Mouse (Mus musculus) heart, embryonic 15.5 days (tissue): ENCODE data around the gene Scn4a. TPM values are rescaled to one million over a fixed set of nuclear protein-coding genes. Genes with fewer than 3 reads are reported as not detected.
"Not testable (repeated sequence)": the region's sequence is repeated elsewhere in the genome, so short reads cannot be mapped to it uniquely, and the experiment has no call there.

Experiments used
- ATAC-seq: fragments of 200-750 bp; cut with Nextera tagmentation; replicated peaks from 2 replicates; pipeline ENCODE4 v1.8.0; 2017; ENCODE audit warnings: low read depth, moderate TSS enrichment; ENCODE audit not compliant: insufficient number of reproducible peaks, insufficient read depth, low FRiP score
- H3K27ac ChIP-seq: fragments of 300-500 bp; sonication (generic); 2 replicates; pipeline ENCODE4 v1.5.1; 2015; ENCODE audit warnings: mild to moderate bottlenecking, inconsistent platforms
- H3K27me3 ChIP-seq: fragments of 300-500 bp; sonication (generic); 2 replicates; pipeline ENCODE4 v1.6.1; 2015; ENCODE audit warnings: inconsistent platforms
- H3K36me3 ChIP-seq: fragments of 300-500 bp; sonication (generic); 2 replicates; pipeline ENCODE4 v1.6.1; 2015; ENCODE audit warnings: mild to moderate bottlenecking, inconsistent platforms
- H3K4me1 ChIP-seq: fragments of 300-500 bp; sonication (generic); replicated peaks from 2 replicates; pipeline ENCODE4 v1.6.1; 2015; ENCODE audit warnings: inconsistent platforms
- H3K4me2 ChIP-seq: fragments of 300-500 bp; sonication (generic); 2 replicates; pipeline ENCODE4 v1.6.1; 2015; ENCODE audit warnings: inconsistent platforms, mild to moderate bottlenecking, moderate library complexity
- H3K4me3 ChIP-seq: fragments of 300-500 bp; sonication (generic); 2 replicates; pipeline ENCODE4 v1.5.1; 2015; ENCODE audit warnings: mild to moderate bottlenecking, inconsistent platforms
- H3K9ac ChIP-seq: fragments of 300-500 bp; sonication (generic); 2 replicates; pipeline ENCODE4 v1.6.1; 2015; ENCODE audit warnings: mild to moderate bottlenecking, inconsistent platforms
- H3K9me3 ChIP-seq: fragments of 300-500 bp; sonication (generic); replicated peaks from 2 replicates; pipeline ENCODE4 v1.6.1; 2016; ENCODE audit warnings: inconsistent platforms
- WGBS: fragments of 180-500 bp; shearing (Covaris S2); methylation state at CpG from one replicate; pipeline ENCODE4 v1.1.7; 2015; ENCODE audit warnings: mixed read lengths; 5-methylcytosine and 5-hydroxymethylcytosine counted together
- polyA plus RNA-seq: library from polyadenylated mRNA; unstranded; fragments of >200 nt; fragmentation: Nextera tagmentation; extraction: Ambion mirVana; gene quantifications from 2 replicates; pipeline ENCODE4 v1.2.1, GENCODE M21; 2015

Gene Scn4a
- polyA plus RNA-seq, result 0.06 and 0.24 TPM in 2 replicates

DNA sequence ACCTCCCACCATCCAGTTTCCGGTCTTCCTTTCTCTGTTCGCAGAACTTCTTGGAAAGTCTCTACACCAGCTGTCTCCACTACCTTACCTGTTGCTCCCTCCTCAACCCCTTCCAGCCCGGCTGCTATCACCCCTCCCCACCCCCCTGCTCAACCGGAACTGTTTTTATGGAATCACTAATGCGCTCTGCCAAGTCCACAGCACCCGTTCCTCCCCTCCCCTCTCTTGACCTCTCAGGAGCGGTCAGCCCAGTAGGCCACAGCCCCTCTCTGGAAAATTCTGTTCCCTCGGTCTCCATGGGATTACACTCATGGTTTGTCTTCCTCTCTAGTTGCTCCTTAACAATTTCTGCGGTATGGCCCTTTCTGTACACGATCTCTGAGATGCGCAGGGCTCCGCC is at the start of gene Scn4a:
Scn4a (minus strand) TSS at position 101 of the 400 bp plus-strand sequence.
- Histone ChIP-seq H3K36me3 (no peaks in the 10 kb centered on the region), H3K27ac (no peak within 1 kb of the TSS), H3K27me3 (no peaks in the 10 kb centered on the region), H3K9me3 (no peaks in the 10 kb centered on the region), H3K4me3 (no peak within 1 kb of the TSS), H3K9ac (no peak within 1 kb of the TSS), H3K4me1 (peaks cover 14% of the 10 kb centered on the region), H3K4me2 (no peak within 1 kb of the TSS)
- WGBS, result 82% methylated on average over 12 of the region's 12 CpGs
- no peak for ATAC-seq

DNA sequence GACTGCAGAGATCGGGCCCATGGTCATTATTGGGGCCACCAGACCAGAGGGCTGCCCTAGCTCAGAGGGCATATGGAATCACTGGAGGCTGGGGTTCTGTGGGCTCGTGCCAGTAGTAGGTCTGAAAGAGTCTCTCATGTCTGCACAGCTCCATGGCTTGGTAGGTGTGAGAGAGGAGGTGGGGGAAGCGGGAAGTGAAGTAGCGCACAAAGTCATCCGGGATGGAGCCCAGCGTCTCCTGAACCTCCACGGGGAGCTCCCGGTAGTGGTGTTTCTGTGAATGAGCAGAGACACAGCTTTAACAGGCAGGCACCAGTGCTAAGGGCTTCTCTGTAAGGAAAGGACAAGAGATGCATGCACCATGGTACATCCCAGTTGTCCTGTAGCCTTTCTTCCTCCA is 45.4 kb upstream of the Scn4a start:
- no peak for ATAC-seq
- no peaks in the 10 kb centered on the region for H3K9me3 ChIP-seq
- no peak overlapping the region for H3K4me3 ChIP-seq
- H3K9ac ChIP-seq, result no peak overlapping the region
- H3K4me2 ChIP-seq, result no peak overlapping the region
- H3K36me3 ChIP-seq, result peaks cover 31% of the 10 kb centered on the region
- no peaks in the 10 kb centered on the region for H3K27me3 ChIP-seq
- no peaks in the 10 kb centered on the region for H3K4me1 ChIP-seq
- H3K27ac ChIP-seq, result no peak overlapping the region
- WGBS, result 86% methylated on average over 8 of the region's 8 CpGs

DNA sequence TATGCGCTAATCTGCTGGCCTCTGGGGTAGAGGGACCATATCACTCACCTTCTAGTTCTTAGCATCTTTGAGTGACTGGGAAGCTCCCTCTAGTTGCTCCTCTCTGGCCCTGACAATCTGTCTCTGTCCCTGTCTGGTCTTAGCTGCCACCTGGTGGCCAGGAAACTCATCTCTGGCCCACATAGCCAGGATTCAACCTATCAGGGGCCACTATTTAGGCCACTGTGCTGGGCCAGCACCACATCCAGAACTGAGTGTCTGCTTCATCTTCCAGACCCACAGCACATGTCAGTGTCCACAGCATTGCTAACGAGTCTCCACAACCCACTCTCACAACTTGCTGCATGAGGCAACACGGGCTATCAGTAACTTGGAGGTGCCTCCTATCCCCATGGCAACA is 44.6 kb upstream of the Scn4a start:
- 88% methylated on average over 3 of the region's 3 CpGs for WGBS
- no peaks in the 10 kb centered on the region for H3K4me1 ChIP-seq
- H3K36me3 ChIP-seq, result peaks cover 23% of the 10 kb centered on the region; the same call in 1 of the 2 replicates
- no peak for ATAC-seq
- no peak overlapping the region for H3K4me2 ChIP-seq
- no peak overlapping the region for H3K9ac ChIP-seq
- no peaks in the 10 kb centered on the region for H3K9me3 ChIP-seq
- no peak overlapping the region for H3K27ac ChIP-seq
- H3K27me3 ChIP-seq, result no peaks in the 10 kb centered on the region
- H3K4me3 ChIP-seq, result no peak overlapping the region

DNA sequence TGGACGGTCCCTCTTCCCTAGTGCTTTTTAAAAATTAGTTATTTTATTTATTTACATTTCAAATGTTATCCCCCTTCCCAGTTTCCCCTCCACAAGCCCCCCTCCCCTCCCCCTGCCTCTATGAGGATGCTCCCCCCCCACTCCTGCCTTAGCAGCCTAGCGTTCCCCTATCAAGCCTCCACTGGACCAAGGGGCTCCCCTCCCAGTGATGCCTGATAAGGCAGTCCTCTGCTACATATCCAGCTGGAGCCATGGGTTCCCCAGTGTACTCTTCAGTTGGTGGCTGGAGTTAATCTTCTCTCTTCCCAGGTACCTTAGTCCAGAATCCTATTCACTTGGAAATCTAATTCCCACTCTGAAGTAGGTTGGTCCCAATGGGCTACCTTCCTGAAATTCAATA is 41.0 kb upstream of the Scn4a start:
- not testable (repeated sequence) for H3K27me3 ChIP-seq, H3K4me3 ChIP-seq, ATAC-seq, H3K27ac ChIP-seq, H3K36me3 ChIP-seq, H3K4me2 ChIP-seq, H3K9ac ChIP-seq, H3K9me3 ChIP-seq
- 63% methylated on average over 2 of the region's 2 CpGs for WGBS
- H3K4me1 ChIP-seq, result peaks cover 12% of the 10 kb centered on the region; the same call in 1 of the 2 replicates

DNA sequence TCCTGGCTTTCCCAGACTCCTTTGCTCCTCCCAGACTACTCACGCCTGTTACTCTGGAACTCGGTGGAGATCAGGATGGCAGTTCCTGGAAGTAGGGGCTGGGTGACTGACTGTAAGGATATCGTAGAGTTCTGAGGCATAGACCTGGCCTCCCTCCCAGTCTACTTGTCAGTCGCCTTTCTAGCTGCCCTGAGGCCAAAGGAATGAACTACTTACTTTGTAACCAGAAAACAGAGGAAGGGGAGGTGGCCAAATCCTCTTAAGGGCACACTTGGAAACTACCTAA is 40.2 kb upstream of the Scn4a start:
- Histone ChIP-seq H3K27me3 (no peaks in the 10 kb centered on the region), H3K4me2 (no peak overlapping the region), H3K27ac (no peak overlapping the region), H3K9me3 (no peaks in the 10 kb centered on the region), H3K4me1 (peaks cover 12% of the 10 kb centered on the region; the same call in 1 of the 2 replicates), H3K9ac (no peak overlapping the region), H3K36me3 (peaks cover 2% of the 10 kb centered on the region; the same call in 1 of the 2 replicates), H3K4me3 (no peak overlapping the region)
- WGBS, result 46% methylated on average over 4 of the region's 4 CpGs
- ATAC-seq, result no peak

DNA sequence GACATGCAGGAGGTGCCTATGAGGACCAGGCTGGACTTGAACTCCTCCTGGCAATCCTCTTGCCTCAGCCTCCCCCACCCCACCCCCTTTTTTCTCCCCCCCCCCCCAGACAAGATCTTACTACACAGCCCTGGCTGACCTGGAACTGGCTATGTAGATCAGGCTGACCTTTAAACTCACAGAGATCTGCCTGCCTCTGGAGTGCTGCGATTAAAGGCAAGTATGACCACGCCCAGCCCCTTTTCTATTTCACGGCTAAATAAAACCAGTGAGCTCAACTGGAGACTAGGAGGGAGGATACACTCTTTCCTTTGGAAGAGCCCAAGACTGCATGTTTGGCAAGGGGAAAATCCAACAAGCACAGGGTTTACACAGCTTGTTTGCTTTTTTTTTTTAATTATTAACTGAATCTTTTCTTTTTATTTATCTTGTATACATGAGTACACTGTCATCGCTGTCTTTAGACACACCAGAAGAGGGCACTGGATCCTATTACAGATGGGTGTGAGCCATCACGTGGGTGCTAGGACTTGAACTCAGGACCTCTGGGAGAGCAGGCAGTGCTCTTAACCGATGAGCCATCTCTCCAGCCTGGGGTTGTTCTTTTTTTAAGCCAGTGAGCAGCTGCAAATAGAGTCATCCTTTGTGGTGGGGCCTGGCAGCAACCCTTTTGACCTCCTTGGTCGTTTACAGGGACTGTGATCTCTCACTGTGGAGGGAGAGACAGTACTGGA is 39.7 kb upstream of the Scn4a start:
- Histone ChIP-seq H3K36me3 (no peaks in the 10 kb centered on the region), H3K4me3 (no peak overlapping the region), H3K4me1 (peaks cover 14% of the 10 kb centered on the region; the same call in 1 of the 2 replicates), H3K9me3 (no peaks in the 10 kb centered on the region), H3K27ac (no peak overlapping the region), H3K4me2 (no peak overlapping the region), H3K27me3 (no peaks in the 10 kb centered on the region), H3K9ac (no peak overlapping the region)
- WGBS, result 61% methylated on average over 7 of the region's 7 CpGs
- no peak for ATAC-seq

DNA sequence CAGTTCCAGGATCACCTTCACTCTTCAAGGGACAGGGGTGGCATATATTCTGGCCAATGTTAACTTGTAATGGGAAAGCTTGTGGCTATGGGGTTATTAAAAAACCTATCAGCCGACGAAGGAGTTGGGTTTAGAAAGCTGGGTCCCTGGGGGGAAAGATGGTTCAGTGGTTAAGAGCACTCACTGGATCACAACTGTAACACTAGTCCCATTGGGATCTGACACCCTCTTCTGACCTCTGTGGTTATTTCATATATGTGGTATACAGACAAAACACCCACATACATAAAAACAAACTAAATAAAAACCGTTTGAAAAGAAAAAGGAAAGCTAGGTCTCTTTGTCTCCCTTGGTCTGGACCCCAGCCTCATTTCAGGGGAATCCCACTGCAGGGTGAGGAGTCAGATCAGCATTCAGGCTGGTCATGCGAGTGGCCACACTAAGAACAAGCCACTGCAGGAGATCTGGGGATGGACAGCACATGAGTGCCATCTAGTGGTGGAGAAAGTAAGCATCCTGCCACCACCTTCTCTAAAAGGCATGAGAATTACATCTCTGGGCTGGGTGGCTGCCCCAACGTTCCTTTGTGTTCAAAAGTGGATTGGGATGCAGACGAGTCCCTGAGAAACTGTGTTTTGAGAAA is 38.6 kb upstream of the Scn4a start:
- Histone ChIP-seq H3K27me3 (no peaks in the 10 kb centered on the region), H3K36me3 (no peaks in the 10 kb centered on the region), H3K4me3 (no peak overlapping the region), H3K4me1 (peaks cover 14% of the 10 kb centered on the region; the same call in 1 of the 2 replicates), H3K9ac (no peak overlapping the region), H3K4me2 (no peak overlapping the region), H3K27ac (peak overlapping the region; percentile 6; the same call in 1 of the 2 replicates), H3K9me3 (no peaks in the 10 kb centered on the region)
- 30% methylated on average over 6 of the region's 6 CpGs for WGBS
- ATAC-seq, result 0 out of 2 replicates have a peak, but pooled peaks have one; percentile 37

DNA sequence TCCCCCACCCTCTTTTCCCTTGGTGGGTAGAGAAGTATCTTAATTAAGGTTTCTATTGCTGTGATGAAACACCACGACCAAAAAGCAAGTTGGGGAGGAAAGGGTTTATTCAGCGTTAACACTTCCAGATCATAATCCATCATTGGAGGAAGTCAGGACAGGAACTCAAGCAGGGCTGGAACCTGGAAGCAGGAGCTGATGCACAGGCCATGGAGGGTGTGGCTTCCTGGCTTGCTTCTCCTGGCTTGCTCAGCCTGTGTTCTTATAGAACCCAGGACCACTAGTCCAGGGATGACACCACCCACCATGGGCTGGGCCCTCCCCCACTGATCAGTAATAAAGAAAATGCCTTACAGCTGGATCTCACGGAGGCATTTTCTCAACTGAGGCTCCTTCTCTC is 37.7 kb upstream of the Scn4a start:
- no peak overlapping the region for H3K4me2 ChIP-seq
- H3K27me3 ChIP-seq, result no peaks in the 10 kb centered on the region
- no peak overlapping the region for H3K9ac ChIP-seq
- H3K36me3 ChIP-seq, result no peaks in the 10 kb centered on the region
- peaks cover 14% of the 10 kb centered on the region; the same call in 1 of the 2 replicates for H3K4me1 ChIP-seq
- no peak for ATAC-seq
- no peak overlapping the region for H3K27ac ChIP-seq
- no peaks in the 10 kb centered on the region for H3K9me3 ChIP-seq
- WGBS, result 54% methylated on average over 3 of the region's 3 CpGs
- H3K4me3 ChIP-seq, result no peak overlapping the region

DNA sequence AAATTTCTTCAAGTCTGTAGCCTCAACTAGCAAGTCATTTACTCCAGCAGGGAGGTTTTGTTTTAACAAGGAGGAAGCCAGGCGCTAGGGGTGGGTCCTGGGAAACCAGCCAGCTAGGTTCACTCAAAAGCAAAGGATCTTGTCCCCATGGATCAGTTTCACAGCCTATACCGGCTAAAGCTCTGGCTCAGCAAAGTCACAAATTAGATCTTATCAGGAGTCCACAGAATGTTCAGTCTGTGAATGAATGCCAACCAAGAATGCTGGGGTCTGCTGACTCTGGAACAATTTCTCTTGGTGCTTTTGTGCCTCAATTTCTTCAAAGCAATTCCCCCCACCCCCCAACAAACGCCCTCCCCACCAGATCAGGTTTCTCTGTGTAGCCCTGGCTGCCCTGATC is 36.5 kb upstream of the Scn4a start:
- H3K4me1 ChIP-seq, result peaks cover 14% of the 10 kb centered on the region; the same call in 1 of the 2 replicates
- H3K4me2 ChIP-seq, result no peak overlapping the region
- WGBS, result 23% methylated on average over 3 of the region's 3 CpGs
- no peaks in the 10 kb centered on the region for H3K9me3 ChIP-seq
- H3K27me3 ChIP-seq, result no peaks in the 10 kb centered on the region
- H3K9ac ChIP-seq, result peak overlapping the region; percentile 19; the same call in 1 of the 2 replicates
- no peak overlapping the region for H3K4me3 ChIP-seq
- no peaks in the 10 kb centered on the region for H3K36me3 ChIP-seq
- no peak for ATAC-seq
- peak overlapping the region; percentile 25; the same call in 1 of the 2 replicates for H3K27ac ChIP-seq

DNA sequence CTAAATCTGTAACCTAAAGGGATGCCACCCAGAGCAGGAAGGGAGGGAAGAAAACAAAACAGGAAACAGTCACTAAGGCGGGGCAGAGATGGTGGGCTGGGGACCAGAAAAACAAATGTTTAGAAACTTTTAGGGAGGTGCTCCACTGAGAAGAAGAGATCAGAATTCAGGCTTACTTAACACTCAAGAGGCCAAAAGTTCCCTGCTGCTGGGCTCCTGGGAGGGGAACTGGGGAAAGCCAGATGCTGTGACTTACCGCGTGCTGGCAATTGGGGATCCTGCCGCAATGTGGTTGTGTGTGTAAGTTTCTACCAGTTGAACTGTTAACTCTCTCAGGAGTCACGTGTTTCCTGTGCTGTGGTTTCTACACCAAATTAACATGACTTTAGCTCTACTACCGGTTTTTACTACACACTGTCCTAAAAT is 34.7 kb upstream of the Scn4a start, which contains the start of gene Icam2:
Icam2 (minus strand) TSS at position 285 of the 426 bp plus-strand sequence.
- WGBS, result 61% methylated on average over 6 of the region's 6 CpGs
- Histone ChIP-seq H3K27ac (peak within 1 kb of the TSS; percentile 41; the same call in 1 of the 2 replicates), H3K27me3 (no peaks in the 10 kb centered on the region), H3K4me3 (no peak within 1 kb of the TSS; the same call in 1 of the 2 replicates), H3K9ac (no peak within 1 kb of the TSS), H3K4me2 (0 out of 2 replicates have a peak within 1 kb of the TSS, but pooled peaks have one; percentile 16), H3K9me3 (no peaks in the 10 kb centered on the region), H3K4me1 (peaks cover 20% of the 10 kb centered on the region; the same call in 1 of the 2 replicates), H3K36me3 (no peaks in the 10 kb centered on the region)
- no peak for ATAC-seq

DNA sequence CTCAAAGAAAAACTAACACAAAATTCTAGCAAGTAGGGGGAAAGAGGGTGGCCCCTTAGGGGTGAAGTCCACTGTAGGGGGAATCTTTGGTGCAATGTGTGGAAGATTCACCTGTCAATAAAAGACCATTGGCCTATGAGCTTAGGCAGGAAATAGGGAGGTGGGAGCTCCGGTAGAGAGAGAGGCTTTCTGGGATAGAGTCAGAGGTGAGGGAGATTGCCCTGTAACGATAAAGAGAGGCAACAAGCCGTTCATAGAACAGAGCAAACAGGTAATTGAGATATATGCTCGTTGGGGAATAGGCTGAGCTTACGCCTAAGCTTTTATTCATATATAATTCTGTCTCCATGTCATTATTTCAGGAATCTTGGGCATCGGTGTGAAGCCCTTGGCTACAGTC is 33.9 kb upstream of the Scn4a start:
- Histone ChIP-seq H3K27ac (peak overlapping the region; percentile 41; the same call in 1 of the 2 replicates), H3K4me2 (no peak overlapping the region), H3K4me1 (peaks cover 25% of the 10 kb centered on the region; the same call in 1 of the 2 replicates), H3K9me3 (no peaks in the 10 kb centered on the region), H3K9ac (no peak overlapping the region), H3K36me3 (no peaks in the 10 kb centered on the region), H3K27me3 (no peaks in the 10 kb centered on the region), H3K4me3 (no peak overlapping the region; the same call in 1 of the 2 replicates)
- no peak for ATAC-seq
- WGBS, result 60% methylated on average over 6 of the region's 6 CpGs
